Mouse (Mus musculus): ENCODE data around the gene Ralgds.
"Not testable (repeated sequence)": the region's sequence is repeated elsewhere in the genome, so short reads cannot be mapped to it uniquely, and the experiment has no call there.

The Ralgds gene

GRCm38 (mm10) chr2:28506291-28506690, 6.6 kb upstream of the Ralgds start:
- no peak for DNase-seq

GRCm38 (mm10) chr2:28511600-28511999, 1.3 kb upstream of the Ralgds start:
- DNase-seq: not testable (repeated sequence)

GRCm38 (mm10) chr2:28513431-28514370, 776 bp downstream of the Ralgds start:
- DNase-seq: peak in 1 of 2 experiments; percentile 32

DNA sequence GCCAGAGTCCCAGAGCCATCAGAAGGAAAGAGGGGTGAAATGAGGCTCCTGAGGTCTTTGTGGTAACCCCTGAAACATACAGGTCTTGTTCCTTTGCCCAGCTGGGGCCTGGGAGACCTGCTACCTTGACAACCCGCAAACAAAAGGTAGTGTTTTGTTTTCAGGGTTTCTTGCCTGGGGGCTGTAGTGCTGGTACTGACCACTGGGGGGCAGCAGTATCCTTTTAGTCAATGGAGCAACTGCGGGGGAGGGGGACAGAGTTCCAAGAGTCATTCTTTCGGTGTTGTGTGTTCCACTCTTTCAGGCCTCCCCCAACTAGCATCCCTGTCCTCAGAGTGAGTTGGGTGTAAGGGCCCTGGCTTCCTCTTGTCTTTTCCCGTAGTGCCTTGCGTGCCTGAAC, 1.6 kb downstream of the Ralgds start:
- DNase-seq: peak in 1 of 2 experiments; percentile 64

GRCm38 (mm10) chr2:28517206-28517909, 4.4 kb downstream of the Ralgds start:
- DNase-seq: peak in 1 of 2 experiments; percentile 54

- peak in 1 of 2 experiments; percentile 35 for DNase-seq
Observed at GRCm38 (mm10) chr2:28518231-28518630, 5.3 kb downstream of the Ralgds start.

DNA sequence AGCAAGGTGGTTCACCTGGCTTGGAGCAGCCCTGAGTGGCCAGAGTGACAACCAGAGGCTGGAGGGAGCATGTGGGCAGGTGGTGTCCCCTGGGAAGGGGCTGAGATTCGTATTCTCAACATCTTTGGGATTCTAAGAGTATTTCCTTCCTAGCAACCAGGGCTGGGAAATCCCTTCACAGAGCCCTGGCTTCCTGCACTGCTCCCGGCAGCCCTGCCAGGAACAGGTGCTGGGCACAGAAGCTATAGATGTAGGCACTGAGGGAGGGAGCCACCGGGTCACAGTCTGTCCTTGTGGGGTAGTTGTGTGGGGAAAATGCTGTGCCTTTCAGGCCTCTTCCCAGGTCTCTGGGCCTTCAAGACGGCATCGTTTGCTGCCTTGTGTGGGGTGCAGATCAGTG, 7.7 kb downstream of the Ralgds start:
- no peak for DNase-seq

DNA sequence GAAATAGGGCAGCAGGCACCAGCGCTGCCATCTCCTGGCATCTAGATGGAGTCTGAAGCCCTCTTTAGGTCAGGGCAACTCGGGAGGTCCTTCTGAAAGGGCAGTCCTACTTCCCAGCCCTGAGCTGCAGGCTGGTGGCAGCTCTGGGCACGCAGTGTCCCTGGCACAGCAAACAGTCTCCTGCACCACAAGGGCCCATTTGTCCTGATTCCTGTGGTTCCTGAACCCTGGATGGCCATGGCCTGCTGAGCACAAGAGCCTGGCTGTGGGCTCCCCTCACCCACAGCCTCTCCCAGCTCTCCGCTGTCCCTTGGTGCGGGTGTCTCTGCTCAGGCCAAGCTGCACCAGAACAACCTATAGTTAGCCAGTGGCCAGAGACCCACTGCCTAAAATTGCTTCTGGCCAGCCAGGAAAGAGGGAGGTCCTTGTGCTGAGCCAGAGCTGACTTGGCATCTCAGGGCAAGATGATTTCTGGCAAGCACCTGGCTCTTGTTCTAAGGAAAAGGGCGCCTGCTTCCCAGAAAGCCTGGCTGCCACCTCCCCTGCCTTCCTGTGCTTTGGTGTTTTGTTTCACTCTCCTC, 8.7 kb downstream of the Ralgds start:
- no peak for DNase-seq

DNA sequence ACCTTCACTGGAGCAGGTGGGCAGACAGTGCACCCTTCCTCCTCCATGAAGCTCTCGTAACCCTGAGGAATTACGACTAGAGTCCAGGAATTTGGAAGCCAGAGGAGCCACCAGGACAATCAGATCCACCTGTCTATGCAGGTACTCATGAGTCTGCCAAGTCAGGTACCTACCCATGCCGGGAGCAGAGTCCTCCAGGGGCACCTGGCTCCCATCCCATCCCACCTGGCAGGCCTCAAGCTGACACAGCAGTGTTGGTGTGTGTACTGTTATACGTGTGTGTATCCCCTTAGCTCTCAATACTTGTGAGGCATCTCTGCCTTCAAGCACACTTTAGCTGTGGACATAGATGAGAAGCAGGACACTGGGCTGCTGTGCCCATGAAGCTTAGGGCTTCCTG, 9.2 kb downstream of the Ralgds start:
- DNase-seq: no peak

DNA sequence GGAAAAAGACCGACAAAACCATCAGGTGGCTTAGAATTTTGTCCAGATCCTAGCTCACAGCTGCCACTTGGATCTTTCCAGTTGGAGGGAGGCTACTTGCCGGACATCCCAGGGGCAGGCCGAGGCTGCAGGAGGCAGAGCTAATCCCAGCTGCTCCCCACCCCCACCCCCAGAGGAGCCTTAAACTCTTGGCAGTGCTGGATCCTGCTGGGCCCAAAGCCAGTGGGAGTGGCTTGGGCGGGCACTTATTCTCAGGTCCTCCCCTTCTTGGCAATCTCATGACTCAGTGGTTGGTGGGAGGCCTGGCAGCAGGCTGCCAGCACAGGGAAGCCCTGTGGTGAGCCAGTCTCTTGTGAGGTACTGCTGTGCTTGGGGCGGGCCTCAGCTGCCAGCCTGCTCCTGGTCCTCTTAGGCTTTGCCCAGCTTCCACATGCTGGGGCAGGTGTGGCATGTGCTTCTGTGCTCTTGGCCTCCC, 10.8 kb downstream of the Ralgds start:
- no peak for DNase-seq

DNA sequence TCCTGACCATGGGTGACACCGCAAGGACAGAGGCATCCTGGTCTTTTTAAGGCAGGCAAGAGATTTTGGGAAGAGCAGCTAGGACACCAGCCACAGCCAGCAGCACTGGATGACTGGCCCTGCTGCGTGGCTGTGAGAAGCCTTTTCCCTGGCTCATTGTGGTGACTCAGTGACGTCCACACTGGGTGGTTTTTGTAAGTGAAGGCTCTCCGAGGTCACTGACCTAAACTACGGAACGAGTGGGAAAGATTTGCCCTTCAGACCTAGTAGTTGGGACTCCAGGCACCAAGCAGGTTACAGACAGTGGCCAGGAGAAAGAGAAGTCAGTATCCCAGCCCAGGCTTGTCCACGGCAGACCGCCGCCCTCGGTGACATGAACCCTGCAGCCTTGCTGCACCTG, 11.5 kb downstream of the Ralgds start:
- DNase-seq: no peak

- no peak for DNase-seq
Observed at GRCm38 (mm10) chr2:28525219-28525942, 12.5 kb downstream of the Ralgds start.

- DNase-seq: no peak
Observed at GRCm38 (mm10) chr2:28525943-28526876, 13.3 kb downstream of the Ralgds start.

DNA sequence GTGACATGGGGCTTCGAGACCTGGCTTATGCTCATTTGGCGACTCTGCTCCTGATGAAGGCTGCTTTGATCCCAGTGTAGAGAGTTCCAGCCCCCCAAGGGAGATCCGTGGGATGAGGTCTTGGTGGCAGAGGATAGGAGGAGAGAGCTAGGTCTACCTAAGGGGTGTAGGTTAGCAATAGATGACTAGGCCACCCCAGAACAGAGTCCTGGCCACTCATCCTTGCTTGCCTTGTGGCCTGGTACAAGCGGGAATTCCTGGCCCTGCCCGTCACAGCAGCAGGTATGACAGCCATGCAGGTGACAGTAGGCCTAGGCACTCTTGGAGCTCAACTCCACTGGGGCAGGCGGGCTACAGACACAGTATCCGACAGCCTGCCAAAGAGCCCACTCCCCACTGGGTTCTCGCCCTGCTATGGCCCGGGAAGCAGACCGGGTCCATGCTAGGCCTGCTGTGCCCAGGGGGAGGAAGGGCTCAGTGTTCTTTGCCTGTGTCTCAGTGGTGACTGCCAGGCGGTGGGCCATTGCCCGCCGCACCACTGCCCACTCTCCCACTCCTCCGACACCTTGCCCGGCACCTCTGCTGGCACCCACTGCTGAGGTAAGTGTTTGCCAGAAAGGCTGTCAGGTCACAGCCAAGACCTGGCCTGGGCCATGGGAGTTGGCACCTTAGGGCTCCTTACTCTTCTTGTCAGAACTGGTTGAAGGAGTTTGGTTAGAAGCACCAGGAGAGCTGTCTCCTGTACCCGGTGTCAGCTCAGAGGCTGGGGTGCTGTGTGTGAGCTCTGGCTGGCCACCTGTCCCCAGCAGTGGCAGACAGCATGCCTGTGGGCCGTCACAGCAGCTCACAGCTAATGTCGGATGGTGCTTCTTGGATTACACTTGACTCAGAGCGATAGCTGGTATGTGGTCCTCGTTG, 14.8 kb downstream of the Ralgds start:
- no peak for DNase-seq

- DNase-seq: no peak
Observed at GRCm38 (mm10) chr2:28528354-28528730, 15.4 kb downstream of the Ralgds start.

DNA sequence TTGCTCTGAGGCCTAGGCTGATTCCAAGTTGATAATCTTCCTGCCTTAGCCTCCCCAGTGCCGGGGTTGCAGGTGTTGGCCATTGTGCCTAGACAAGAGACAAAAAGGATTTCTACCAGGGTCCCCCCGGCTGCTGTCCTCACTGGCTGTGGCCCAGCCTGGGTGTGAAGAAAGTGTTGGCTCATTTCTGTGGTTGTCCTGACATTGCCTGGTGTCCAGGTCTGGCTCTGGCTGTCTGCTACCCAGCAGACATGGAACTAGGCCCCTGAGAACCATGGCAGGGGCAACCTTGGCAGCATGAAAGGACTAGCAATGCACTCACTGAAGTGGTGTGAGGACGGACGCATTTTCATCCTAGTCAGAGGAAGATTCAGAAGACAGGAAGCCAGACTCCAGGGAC, 16.9 kb downstream of the Ralgds start:
- DNase-seq: no peak

DNA sequence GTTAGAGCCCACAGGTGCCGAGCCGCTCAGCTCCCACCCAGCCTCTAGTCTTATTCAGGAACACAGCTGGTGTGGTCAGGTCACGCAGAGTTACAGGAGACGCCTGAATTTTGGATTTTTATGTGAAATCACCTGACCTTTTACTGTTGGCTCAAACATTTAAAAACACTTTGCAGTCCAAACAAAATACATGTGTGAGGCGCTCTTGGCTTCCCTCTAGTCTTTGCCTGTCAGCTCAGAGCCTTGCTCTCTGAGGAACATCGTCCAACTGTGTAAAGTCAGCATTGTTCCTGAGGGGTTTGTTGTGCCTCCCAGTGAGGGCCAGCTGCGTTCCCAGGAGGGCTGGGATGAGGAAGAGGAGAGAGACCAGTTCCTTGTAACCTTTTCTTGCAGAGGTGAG, 17.4 kb downstream of the Ralgds start:
- DNase-seq: no peak

GRCm38 (mm10) chr2:28532938-28533771, 20.2 kb downstream of the Ralgds start:
- peak; percentile 48 to 63 for DNase-seq

DNA sequence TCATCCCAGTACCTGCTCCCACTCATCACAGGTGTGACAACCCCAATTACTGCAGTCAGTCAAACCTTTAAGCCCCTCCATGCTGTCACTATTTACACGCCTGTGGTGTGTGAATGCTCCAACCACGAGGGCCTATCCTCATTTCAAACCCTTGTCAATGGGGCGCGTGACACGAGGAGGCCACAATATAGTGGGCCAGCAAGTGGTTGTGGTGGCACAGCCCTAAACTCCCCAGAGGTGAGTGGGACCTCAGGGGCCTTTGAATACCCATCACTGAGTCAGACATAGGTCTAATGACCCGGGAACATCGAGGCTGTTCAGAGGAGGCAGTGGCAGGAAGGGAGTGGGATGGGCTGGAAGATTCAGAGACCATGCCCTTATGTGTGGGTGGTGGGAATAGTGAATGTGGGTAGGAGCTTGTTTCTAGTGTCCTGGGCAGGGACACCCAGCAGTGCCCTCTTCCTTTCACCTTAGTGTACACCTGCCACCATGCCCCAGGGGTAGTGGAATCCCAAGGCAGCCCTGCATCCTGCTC, 21.0 kb downstream of the Ralgds start:
- no peak for DNase-seq

Measured in thymus, adult 18-20 months (tissue).